Mouse (Mus musculus) heart, embryonic 15.5 days (tissue): ENCODE measurements around the gene Mtmr3. TPM values are rescaled to one million over a fixed set of nuclear protein-coding genes. Genes with fewer than 3 reads are reported as not detected.
"Not testable (repeated sequence)": the region's sequence is repeated elsewhere in the genome, so short reads cannot be mapped to it uniquely, and the experiment has no call there.

Experiments used
- ATAC-seq: fragments of 200-750 bp; cut with Nextera tagmentation; replicated peaks from 2 replicates; pipeline ENCODE4 v1.8.0; 2017; ENCODE audit warnings: low read depth, moderate TSS enrichment; ENCODE audit not compliant: insufficient number of reproducible peaks, insufficient read depth, low FRiP score
- H3K27ac ChIP-seq: fragments of 300-500 bp; sonication (generic); 2 replicates; pipeline ENCODE4 v1.5.1; 2015; ENCODE audit warnings: mild to moderate bottlenecking, inconsistent platforms
- H3K27me3 ChIP-seq: fragments of 300-500 bp; sonication (generic); 2 replicates; pipeline ENCODE4 v1.6.1; 2015; ENCODE audit warnings: inconsistent platforms
- H3K36me3 ChIP-seq: fragments of 300-500 bp; sonication (generic); 2 replicates; pipeline ENCODE4 v1.6.1; 2015; ENCODE audit warnings: mild to moderate bottlenecking, inconsistent platforms
- H3K4me1 ChIP-seq: fragments of 300-500 bp; sonication (generic); replicated peaks from 2 replicates; pipeline ENCODE4 v1.6.1; 2015; ENCODE audit warnings: inconsistent platforms
- H3K4me2 ChIP-seq: fragments of 300-500 bp; sonication (generic); 2 replicates; pipeline ENCODE4 v1.6.1; 2015; ENCODE audit warnings: inconsistent platforms, mild to moderate bottlenecking, moderate library complexity
- H3K4me3 ChIP-seq: fragments of 300-500 bp; sonication (generic); 2 replicates; pipeline ENCODE4 v1.5.1; 2015; ENCODE audit warnings: mild to moderate bottlenecking, inconsistent platforms
- H3K9ac ChIP-seq: fragments of 300-500 bp; sonication (generic); 2 replicates; pipeline ENCODE4 v1.6.1; 2015; ENCODE audit warnings: mild to moderate bottlenecking, inconsistent platforms
- H3K9me3 ChIP-seq: fragments of 300-500 bp; sonication (generic); replicated peaks from 2 replicates; pipeline ENCODE4 v1.6.1; 2016; ENCODE audit warnings: inconsistent platforms
- WGBS: fragments of 180-500 bp; shearing (Covaris S2); methylation state at CpG from one replicate; pipeline ENCODE4 v1.1.7; 2015; ENCODE audit warnings: mixed read lengths; 5-methylcytosine and 5-hydroxymethylcytosine counted together
- polyA plus RNA-seq: library from polyadenylated mRNA; unstranded; fragments of >200 nt; fragmentation: Nextera tagmentation; extraction: Ambion mirVana; gene quantifications from 2 replicates; pipeline ENCODE4 v1.2.1, GENCODE M21; 2015

The Mtmr3 gene
- polyA plus RNA-seq, 1 experiment from 2014 or later, result 18.9 TPM

DNA sequence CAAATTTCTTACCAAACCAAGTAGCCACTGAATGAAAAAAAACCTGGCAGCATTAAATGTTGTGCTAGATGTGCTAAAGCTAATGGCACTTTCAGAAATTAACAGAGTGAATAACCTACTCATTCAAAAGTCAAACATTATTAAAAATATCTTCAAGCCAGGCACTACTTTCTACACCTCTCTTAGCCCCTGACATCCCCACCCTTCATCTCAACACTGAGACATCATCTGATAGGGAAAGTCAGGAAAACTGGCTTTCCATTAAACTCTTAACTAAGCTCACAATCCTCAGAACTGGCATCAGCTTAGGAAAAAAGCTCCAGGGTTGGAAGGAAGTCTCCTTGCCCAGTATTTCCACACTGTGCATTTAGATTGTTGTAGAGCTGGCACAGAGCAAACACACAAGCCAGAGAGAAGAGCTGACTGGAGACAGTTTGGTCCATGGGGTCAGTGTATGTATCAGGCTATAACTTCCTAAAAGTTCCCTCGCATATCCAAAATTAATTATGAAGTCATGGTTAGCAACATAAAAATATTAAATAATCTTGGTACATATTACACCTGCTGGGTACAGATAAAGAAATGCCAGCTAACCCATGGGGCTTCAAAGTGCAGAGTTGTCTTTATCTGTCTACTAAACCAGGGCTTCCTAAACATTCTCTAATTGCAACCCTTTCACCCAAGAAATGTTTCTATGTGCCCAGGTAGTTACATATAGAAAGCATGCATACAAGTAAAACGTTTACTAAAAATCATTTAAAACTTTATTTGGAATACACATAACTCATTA lies 41.2 kb downstream of the Mtmr3 start:
- no peaks in the 10 kb centered on the region for H3K9me3 ChIP-seq
- WGBS, result 86% methylated on average over 2 of the region's 2 CpGs
- no peak overlapping the region for H3K4me3 ChIP-seq
- no peak for ATAC-seq
- 0 out of 2 replicates have a peak, but pooled peaks cover 2% of the 10 kb centered on the region for H3K4me1 ChIP-seq
- no peaks in the 10 kb centered on the region for H3K36me3 ChIP-seq
- H3K4me2 ChIP-seq, result no peak overlapping the region
- H3K27ac ChIP-seq, result no peak overlapping the region
- H3K27me3 ChIP-seq, result no peaks in the 10 kb centered on the region
- H3K9ac ChIP-seq, result no peak overlapping the region

DNA sequence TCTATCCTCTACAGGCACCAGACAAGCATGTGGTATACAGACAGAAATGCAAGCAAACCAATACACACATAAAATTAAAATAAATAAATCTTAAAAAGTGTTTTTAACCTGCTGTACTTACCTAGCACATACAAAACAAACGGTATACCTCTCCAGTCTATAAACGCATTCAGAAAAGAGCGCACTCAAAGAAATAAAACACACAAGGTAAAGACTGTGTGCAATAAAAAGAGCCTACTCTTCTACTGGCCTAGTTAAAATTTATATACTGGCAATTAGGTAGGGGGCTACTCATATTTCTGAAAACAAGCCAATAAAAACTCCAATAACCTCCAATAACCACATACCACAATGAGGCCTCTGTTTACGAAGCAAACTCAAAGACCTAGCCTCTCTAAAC lies 47.1 kb downstream of the Mtmr3 start:
- Histone ChIP-seq H3K27me3 (no peaks in the 10 kb centered on the region), H3K4me2 (no peak overlapping the region), H3K4me3 (no peak overlapping the region), H3K9me3 (no peaks in the 10 kb centered on the region), H3K9ac (no peak overlapping the region), H3K27ac (no peak overlapping the region), H3K4me1 (peaks cover 5% of the 10 kb centered on the region), H3K36me3 (no peaks in the 10 kb centered on the region)
- no peak for ATAC-seq
- WGBS, result 96% methylated on average over 4 of the region's 4 CpGs

DNA sequence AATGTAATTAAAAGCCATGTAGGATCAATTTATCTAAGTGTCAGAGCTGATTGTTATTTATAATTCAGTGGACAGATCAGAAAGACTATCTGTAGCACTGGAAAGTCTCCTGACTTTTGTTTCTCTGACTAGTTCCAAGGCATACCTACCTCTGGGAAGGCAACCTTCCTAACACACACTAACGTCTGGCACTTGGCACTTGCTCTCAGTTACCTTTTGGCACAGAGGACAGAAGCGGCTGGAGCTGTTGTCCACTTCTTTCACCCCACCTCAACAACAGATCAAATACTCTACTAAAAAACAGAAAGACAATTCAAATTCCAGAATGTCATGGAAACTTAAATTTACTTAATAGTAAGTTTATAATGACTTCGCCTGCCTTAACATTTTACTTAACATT lies 48.7 kb downstream of the Mtmr3 start:
- H3K4me2 ChIP-seq, result no peak overlapping the region

DNA sequence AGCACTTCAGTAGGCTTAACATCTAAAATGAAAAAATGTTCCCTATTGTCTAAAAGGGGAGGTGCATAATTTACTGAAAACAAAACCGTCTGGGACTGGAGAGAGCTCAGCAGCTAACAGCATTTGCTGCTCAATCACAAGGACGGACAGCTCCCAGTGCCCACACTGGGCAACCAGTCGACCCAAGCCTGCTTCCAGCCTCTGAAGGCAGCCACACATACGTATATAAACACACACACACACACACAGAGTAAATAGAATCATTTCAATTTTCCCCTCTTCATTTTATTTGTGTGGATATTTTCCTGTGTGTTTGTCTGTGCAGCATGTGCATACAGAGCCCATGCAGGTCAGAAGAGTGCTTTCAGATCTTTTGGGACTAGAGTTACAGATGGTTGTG lies 49.3 kb downstream of the Mtmr3 start:
- no peak for ATAC-seq
- WGBS, result 48% methylated on average over 4 of the region's 4 CpGs
- Histone ChIP-seq H3K27ac (no peak overlapping the region), H3K4me3 (no peak overlapping the region), H3K27me3 (no peaks in the 10 kb centered on the region), H3K36me3 (no peaks in the 10 kb centered on the region), H3K4me2 (no peak overlapping the region), H3K4me1 (peaks cover 5% of the 10 kb centered on the region), H3K9ac (no peak overlapping the region), H3K9me3 (no peaks in the 10 kb centered on the region)

More for the DNA sequence above, 48.7 kb downstream of the Mtmr3 start:
- no peaks in the 10 kb centered on the region for H3K36me3 ChIP-seq
- 58% methylated on average over 3 of the region's 3 CpGs for WGBS
- no peak for ATAC-seq
- H3K4me3 ChIP-seq, result no peak overlapping the region
- H3K9ac ChIP-seq, result no peak overlapping the region
- H3K4me1 ChIP-seq, result peaks cover 5% of the 10 kb centered on the region
- H3K9me3 ChIP-seq, result no peaks in the 10 kb centered on the region
- H3K27me3 ChIP-seq, result no peaks in the 10 kb centered on the region
- H3K27ac ChIP-seq, result no peak overlapping the region

DNA sequence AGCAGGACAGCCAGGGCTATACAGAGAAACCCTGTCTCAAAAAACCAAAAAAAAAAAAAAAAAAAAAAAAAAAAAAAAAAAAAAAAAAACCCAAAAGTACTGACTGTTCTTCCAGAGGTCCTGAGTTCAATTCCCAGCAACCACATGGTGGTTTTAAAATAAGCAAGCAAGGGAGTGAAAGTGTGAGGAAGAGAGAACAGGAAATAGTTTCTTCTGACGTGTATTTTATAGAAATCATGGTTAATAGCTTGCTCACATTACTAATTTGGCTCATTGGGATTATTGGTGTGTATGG lies 50.1 kb downstream of the Mtmr3 start:
- H3K4me3 ChIP-seq, H3K27me3 ChIP-seq, H3K36me3 ChIP-seq, H3K4me1 ChIP-seq, ATAC-seq, H3K27ac ChIP-seq, H3K4me2 ChIP-seq, H3K9ac ChIP-seq, H3K9me3 ChIP-seq: not testable (repeated sequence)
- 82% methylated on average over 1 of the region's 1 CpGs for WGBS

DNA sequence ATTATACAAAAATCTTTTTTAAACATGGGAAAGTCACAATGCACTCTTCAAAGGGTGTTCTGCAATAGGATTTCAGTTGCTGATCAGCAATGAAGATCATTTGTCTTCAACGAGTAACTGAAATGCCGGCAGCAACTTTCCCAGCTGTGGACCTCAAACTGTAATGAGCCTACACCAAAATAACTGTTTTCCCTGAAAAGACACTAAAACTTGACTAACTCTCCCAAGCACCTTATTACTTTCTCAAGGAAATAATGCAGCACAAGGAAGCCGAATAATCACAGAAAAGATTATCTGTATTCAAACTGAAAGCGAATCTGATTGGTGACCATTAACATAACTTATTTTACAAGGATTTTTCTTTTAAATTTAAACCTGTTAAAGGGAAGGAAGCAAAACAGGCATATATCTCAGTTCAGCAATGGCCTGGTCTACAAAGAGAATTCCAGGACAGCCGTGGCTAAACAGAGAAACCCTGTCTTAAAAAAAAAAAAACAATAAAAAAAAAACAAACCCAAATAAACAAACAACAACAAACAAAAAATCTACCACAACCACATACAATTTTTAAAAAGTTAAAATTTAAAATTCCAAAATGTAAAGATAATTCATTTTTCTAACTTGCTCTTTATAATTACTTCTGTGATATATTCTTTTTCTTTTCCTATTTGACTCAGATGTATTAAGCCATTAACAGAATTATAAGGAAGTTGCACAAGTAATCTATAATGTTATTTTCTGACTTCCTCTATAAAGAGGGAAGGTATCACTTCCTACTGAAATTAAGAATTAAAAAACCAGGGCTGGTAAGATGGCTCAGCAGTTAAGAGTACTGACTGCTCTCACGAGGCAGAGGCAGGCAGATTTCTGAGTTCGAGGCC lies 50.7 kb downstream of the Mtmr3 start:
- no peak overlapping the region for H3K27ac ChIP-seq
- H3K4me2 ChIP-seq, result no peak overlapping the region
- H3K9ac ChIP-seq, result no peak overlapping the region
- no peaks in the 10 kb centered on the region for H3K27me3 ChIP-seq
- no peaks in the 10 kb centered on the region for H3K9me3 ChIP-seq
- H3K4me3 ChIP-seq, result no peak overlapping the region
- peaks cover 5% of the 10 kb centered on the region for H3K4me1 ChIP-seq
- 69% methylated on average over 7 of the region's 7 CpGs for WGBS
- no peak for ATAC-seq
- no peaks in the 10 kb centered on the region for H3K36me3 ChIP-seq

DNA sequence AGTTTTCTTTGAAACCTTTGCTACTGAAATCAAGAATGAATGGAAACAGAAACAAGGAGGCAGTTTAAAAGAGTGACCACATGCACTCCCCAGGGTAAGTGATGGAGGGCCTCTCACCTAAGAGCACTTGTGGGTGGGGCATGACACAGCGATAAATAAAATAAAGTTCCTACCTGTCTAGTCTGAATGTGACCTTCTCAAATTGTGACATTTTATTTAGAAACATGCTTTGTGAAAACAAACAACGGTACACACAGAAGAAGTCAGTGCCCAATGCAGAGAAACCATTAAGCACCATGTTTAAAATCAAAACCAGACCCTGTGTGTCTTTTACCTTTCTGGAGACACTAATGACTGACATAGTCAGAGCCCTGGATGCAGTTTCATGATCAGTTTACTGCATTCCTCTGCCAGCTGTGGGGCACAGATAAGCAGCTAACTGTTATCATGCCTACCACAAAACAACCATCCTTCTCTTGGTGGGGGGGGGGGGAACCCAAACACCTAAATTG lies 51.6 kb downstream of the Mtmr3 start:
- H3K9ac ChIP-seq, result no peak overlapping the region
- H3K4me2 ChIP-seq, result no peak overlapping the region
- H3K4me1 ChIP-seq, result peaks cover 5% of the 10 kb centered on the region
- ATAC-seq, result no peak
- WGBS, result 77% methylated on average over 2 of the region's 2 CpGs
- H3K9me3 ChIP-seq, result no peaks in the 10 kb centered on the region
- no peak overlapping the region for H3K4me3 ChIP-seq
- H3K36me3 ChIP-seq, result no peaks in the 10 kb centered on the region
- no peak overlapping the region for H3K27ac ChIP-seq
- H3K27me3 ChIP-seq, result no peaks in the 10 kb centered on the region

DNA sequence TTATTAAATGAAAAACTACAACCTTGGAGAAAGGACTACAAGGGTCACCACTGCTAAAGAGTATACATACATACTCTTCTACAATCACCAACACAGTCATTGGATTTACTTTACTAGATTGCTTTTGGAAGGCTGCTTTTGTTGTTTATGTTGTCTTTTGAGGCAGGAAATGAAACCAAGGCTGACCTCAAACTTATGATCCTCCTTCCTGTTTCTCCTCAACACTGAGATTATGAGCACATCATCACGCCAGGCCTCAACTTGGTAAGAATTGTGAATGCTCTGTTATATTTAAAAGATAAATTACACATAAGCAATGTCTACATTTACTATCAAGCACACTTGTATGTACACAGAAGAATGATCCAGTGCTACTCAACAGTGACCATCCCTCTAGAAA lies 58.0 kb downstream of the Mtmr3 start:
- no peak for ATAC-seq
- H3K4me1 ChIP-seq, result peaks cover 2% of the 10 kb centered on the region; the same call in 1 of the 2 replicates
- 82% methylated on average over 1 of the region's 1 CpGs for WGBS

DNA sequence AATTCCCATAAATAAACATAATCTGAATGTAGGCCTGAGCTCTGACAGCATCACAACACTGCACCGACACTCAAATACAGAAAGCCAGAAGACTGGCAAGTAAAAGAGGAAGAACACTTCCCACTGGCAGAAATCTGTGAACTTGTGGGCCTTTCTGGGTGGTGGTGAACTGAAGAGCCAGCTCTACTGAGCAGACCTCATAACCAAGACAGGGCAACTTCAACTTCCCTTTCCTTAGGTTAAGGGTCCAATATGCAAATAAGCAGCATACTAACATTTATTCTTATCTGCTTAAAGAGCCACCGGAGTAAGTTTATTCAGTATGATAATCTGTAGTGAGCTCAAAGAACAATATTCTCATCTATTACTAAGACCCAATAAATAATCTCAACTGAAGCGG lies 67.5 kb downstream of the Mtmr3 start:
- peaks cover 42% of the 10 kb centered on the region for H3K36me3 ChIP-seq
- no peak overlapping the region for H3K27ac ChIP-seq
- no peaks in the 10 kb centered on the region for H3K27me3 ChIP-seq
- no peak overlapping the region for H3K4me2 ChIP-seq
- H3K9ac ChIP-seq, result no peak overlapping the region
- 89% methylated on average over 3 of the region's 3 CpGs for WGBS
- no peak for ATAC-seq
- H3K9me3 ChIP-seq, result no peaks in the 10 kb centered on the region
- H3K4me1 ChIP-seq, result peaks cover 2% of the 10 kb centered on the region; the same call in 1 of the 2 replicates
- H3K4me3 ChIP-seq, result no peak overlapping the region

More for the DNA sequence above, 58.0 kb downstream of the Mtmr3 start:
- H3K36me3 ChIP-seq, result no peaks in the 10 kb centered on the region
- H3K4me3 ChIP-seq, result no peak overlapping the region
- no peak overlapping the region for H3K27ac ChIP-seq
- no peak overlapping the region for H3K9ac ChIP-seq
- H3K27me3 ChIP-seq, result no peaks in the 10 kb centered on the region
- no peak overlapping the region for H3K4me2 ChIP-seq
- H3K9me3 ChIP-seq, result no peaks in the 10 kb centered on the region

DNA sequence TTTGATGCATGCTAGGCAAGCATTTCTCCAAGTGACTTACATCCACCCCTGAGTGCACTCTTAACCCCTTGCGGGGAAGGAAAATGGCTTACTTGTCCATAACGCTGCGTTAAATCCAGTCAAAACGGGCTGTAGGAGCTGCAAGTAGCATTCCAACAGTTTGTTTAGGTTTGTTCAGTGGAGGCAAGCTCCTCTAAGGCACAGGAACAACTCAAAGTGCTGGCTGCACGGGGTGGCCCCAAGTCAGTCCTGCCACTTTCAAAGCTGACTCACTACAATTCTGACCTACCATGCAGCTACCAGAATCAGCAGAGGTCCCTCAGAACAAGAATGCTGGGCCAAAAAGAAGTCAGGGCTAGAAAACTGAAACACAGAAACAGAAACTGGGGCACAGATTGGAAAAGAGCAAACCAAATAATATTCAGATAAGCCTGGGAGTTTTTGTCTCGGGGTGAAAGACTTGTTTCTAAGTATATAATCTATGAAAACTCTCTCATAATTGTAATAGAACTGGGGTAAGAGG lies 72.5 kb downstream of the Mtmr3 start:
- H3K9ac ChIP-seq, result no peak overlapping the region
- no peaks in the 10 kb centered on the region for H3K9me3 ChIP-seq
- H3K36me3 ChIP-seq, result peaks cover 48% of the 10 kb centered on the region
- H3K4me2 ChIP-seq, result no peak overlapping the region
- no peak for ATAC-seq
- H3K27ac ChIP-seq, result no peak overlapping the region
- WGBS, result 89% methylated on average over 6 of the region's 6 CpGs
- H3K4me1 ChIP-seq, result 0 out of 2 replicates have a peak, but pooled peaks cover 3% of the 10 kb centered on the region
- no peaks in the 10 kb centered on the region for H3K27me3 ChIP-seq
- H3K4me3 ChIP-seq, result no peak overlapping the region

DNA sequence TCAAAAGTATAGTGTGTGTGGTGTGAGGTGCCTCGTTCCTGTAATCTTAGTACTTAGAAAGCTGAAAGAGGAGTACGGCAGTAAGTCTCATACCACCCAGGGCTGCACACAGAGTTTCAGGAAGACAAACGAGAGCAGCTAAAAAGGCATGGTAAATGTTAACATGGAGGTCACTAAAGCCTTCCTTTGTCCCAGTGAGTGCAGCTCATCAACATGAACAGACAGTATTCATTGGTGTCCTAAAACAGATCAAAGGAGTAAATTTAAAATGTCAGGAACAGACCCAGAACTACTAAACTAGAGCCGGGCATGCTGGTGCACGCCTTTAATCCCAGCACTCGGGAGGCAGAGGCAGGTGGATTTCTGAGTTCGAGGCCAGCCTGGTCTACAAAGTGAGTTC lies 75.7 kb downstream of the Mtmr3 start:
- Histone ChIP-seq H3K27ac (no peak overlapping the region), H3K36me3 (peaks cover 46% of the 10 kb centered on the region), H3K27me3 (no peaks in the 10 kb centered on the region), H3K4me1 (0 out of 2 replicates have a peak, but pooled peaks cover 3% of the 10 kb centered on the region), H3K4me3 (no peak overlapping the region), H3K9me3 (no peaks in the 10 kb centered on the region), H3K9ac (no peak overlapping the region), H3K4me2 (no peak overlapping the region)
- no peak for ATAC-seq
- WGBS, result 69% methylated on average over 7 of the region's 7 CpGs
